Mouse (Mus musculus) small intestine, adult 2 months (tissue): Measurements from ENCODE around the gene Sh2d6. TPM values are rescaled to one million over a fixed set of nuclear protein-coding genes. Genes with fewer than 3 reads are reported as not detected.
A peak's percentile ranks its signal among the peaks of the same experiment; 100 is the strongest.
"Not testable (repeated sequence)": the region's sequence is repeated elsewhere in the genome, so short reads cannot be mapped to it uniquely, and the experiment has no call there.

ENCODE experiments used
- H3K27ac ChIP-seq: fragments of 200-500 bp; 2 replicates; pipeline ENCODE4 v1.5.1; 2012; ENCODE audit warnings: low read depth, low read length, control low read depth, inconsistent platforms; ENCODE audit not compliant: insufficient read depth
- H3K27me3 ChIP-seq: fragments of 200-500 bp; 2 replicates; pipeline ENCODE4 v1.6.1; 2012; ENCODE audit warnings: mild to moderate bottlenecking, moderate library complexity, low read length, inconsistent platforms; ENCODE audit not compliant: control insufficient read depth, insufficient read depth
- H3K36me3 ChIP-seq: fragments of 200-500 bp; 2 replicates; pipeline ENCODE4 v1.6.1; 2012; ENCODE audit warnings: mild to moderate bottlenecking, low read length, control low read depth, inconsistent platforms; ENCODE audit not compliant: control insufficient read depth, insufficient read depth
- H3K4me1 ChIP-seq: fragments of 200-500 bp; 2 replicates; pipeline ENCODE4 v1.6.1; 2012; ENCODE audit warnings: low read length, inconsistent platforms, mixed read lengths; ENCODE audit not compliant: control insufficient read depth, insufficient read depth, insufficient read length
- H3K4me3 ChIP-seq: fragments of 200-500 bp; 2 replicates; pipeline ENCODE4 v1.5.1; 2012; ENCODE audit warnings: low read depth, mild to moderate bottlenecking, control low read depth, inconsistent platforms, low read length, moderate library complexity
- CTCF ChIP-seq: fragments of 200-500 bp; IDR thresholded peaks from 2 replicates; pipeline ENCODE4 v1.5.1; 2012; ENCODE audit warnings: low read depth, mild to moderate bottlenecking, control low read depth, inconsistent platforms, low read length, moderate library complexity, mixed read lengths; ENCODE audit not compliant: insufficient replicate concordance, insufficient read length; ENCODE audit errors: extremely low read depth
- POLR2A ChIP-seq: fragments of 200-500 bp; IDR thresholded peaks from 2 replicates; pipeline ENCODE4 v1.6.1; 2012; ENCODE audit warnings: low read depth, mild to moderate bottlenecking, control low read depth, inconsistent platforms, low read length, moderate library complexity
- WGBS: fragments of 180-500 bp; shearing (Covaris S2); methylation state at CpG from one replicate; pipeline ENCODE4 v1.1.7; 2018; 5-methylcytosine and 5-hydroxymethylcytosine counted together
- polyA plus RNA-seq: library from polyadenylated mRNA; depleted of rRNA; stranded (reverse); fragments of >200 nt; gene quantifications from 2 replicates; pipeline ENCODE4 v1.2.3, GENCODE M21; 2012

Sh2d6 gene
- polyA plus RNA-seq, 1 experiment, result 22.2 TPM

DNA sequence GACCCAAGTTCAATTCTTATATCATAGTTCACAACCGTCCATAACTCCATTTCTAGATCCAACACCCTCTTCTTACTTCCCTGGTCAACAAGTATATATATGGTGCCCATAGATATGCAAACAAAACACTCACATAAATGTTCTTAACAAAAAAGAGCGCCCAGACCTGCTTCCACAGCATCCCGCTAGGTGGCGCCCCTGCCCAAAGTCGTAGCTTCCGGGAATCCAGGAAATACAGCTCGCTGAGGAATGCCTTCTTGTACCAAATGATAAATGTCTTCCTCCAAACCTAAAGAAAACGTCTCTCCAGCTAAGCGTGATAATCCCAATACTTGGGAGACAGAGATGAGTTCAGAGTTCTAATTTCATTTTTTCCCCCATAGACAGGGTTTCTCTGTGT, 13.7 kb upstream of the Sh2d6 start:
- no peaks in the 10 kb centered on the region for H3K36me3 ChIP-seq
- peak; percentile 95 for TF ChIP-seq CTCF
- no peak for TF ChIP-seq POLR2A
- 3% methylated on average over 9 of the region's 9 CpGs for WGBS
- H3K4me3 ChIP-seq, result no peak overlapping the region
- H3K27me3 ChIP-seq, result no peaks in the 10 kb centered on the region
- no peak overlapping the region for H3K27ac ChIP-seq
- H3K4me1 ChIP-seq, result peaks cover 9% of the 10 kb centered on the region

DNA sequence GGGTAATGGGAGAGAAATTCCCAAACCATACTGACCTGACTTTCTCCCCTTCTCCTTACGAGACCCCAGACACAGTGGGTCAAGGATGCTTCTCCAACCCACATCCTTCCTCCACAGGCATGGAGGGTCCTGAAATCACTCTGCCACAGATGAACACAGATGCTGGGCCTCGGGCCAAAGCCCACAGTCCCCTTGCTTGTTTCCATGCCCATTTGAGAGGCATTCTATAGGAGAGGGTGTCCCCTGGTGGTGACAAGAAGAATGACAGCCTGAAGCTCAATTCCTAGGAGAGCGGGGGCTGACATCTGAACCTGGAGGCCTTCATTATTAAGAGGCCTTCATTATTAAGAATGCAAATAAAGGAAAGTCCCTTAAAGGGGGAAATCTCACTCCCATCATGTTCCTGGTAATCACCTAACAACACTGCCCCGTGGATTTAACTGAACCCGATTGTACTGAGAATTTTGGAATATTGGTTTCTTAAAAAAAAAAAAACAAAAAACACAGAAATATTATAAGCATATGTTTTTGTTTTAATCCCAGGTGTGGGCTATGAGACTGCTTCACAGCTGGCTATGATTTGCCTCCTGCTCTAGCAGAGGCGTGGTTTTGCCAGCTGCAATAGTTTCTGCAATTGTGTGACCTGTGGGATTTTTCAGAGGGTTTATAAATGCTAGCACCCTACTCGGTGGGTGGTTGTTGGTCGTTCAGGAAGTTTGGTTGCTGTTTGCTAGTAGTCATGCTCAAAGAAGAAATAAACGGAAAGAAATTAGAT, 12.7 kb upstream of the Sh2d6 start:
- Histone ChIP-seq H3K36me3 (no peaks in the 10 kb centered on the region), H3K27ac (no peak overlapping the region), H3K4me1 (peaks cover 9% of the 10 kb centered on the region), H3K4me3 (no peak overlapping the region), H3K27me3 (no peaks in the 10 kb centered on the region)
- WGBS, result 44% methylated on average over 9 of the region's 9 CpGs
- TF ChIP-seq POLR2A (no peak), CTCF (peak; percentile 99; the same call in 1 of the 2 replicates)

DNA sequence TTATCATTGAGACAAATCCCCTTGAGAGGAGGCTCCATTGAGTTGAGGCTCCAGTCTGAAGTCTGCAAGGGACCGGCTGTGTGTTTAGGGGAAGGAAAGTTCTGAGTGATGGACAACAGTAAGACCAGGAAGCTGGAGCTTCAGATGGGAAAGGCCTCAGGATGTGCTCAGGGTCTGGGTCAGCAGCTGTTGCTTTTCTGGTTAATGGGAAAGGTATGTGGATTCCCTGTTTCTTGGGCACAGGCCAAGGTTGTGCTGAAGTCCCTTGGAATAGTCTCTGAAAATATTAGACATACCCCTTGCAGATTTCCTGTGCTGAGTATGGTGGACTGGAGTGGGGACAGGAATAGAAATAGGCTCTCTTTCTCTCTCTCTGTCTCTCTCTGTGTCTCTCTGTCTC, 12.0 kb upstream of the Sh2d6 start:
- peaks cover 12% of the 10 kb centered on the region for H3K4me1 ChIP-seq
- H3K36me3 ChIP-seq, H3K4me3 ChIP-seq, H3K27me3 ChIP-seq, H3K27ac ChIP-seq: not testable (repeated sequence)
- 45% methylated on average over 1 of the region's 1 CpGs for WGBS

DNA sequence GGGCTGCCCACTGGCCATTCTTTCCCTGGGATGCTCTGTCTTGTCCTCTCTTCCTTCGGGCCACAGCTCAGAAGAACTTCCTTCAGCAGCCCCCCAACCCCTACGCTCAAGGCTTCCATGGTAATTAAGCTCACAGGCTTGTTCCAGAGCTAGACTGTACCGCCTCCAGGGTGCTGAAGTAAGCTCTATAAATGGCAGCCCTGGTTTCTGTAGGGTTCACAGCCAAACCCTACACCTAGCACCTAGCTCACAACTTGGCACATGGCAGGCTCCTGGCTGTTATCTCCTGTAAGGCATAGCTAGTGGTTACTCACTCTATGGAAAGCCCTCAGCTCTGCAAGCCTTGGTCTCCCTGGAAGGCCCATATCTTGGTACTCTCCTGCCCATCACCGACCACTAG, 11.1 kb upstream of the Sh2d6 start:
- WGBS, result 89% methylated on average over 4 of the region's 4 CpGs

DNA sequence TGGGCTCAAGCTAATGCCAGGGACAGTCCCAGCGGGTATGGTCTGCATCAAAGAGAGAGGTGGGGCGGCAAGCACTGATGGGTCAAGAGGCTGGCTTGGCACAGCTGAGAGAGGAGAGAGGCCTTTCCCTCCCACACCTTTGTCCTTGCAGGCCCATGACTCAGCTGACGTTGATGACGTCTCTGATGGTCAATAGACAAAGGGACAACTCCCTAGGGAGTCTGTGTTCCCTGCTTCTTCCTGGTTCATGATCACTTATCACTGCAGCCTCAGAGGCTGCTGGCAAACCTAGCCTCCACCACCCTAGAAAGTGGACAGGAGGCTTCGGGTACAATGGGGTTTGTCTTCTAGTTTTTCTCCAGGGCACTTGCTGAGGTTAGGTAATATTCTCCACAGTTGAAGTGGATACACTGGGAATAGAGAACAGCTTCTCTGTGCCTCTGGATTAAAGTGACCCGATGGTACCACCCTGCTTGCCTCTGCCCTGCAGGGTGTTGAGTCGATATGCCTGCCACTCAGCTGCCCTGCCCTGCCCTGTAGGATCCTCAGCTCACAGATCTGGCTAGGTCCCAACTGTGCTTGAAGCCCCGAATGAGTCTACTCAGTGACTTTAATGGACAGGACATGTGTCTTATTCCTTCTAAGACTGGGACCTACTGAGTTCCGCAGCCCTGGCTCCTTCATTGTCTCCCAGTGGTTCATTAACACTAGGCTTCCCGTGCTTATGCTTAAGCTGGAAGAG, 7.1 kb upstream of the Sh2d6 start:
- H3K36me3 ChIP-seq, result no peaks in the 10 kb centered on the region
- no peak for TF ChIP-seq CTCF
- no peak for TF ChIP-seq POLR2A
- H3K4me3 ChIP-seq, result no peak overlapping the region
- WGBS, result 50% methylated on average over 10 of the region's 10 CpGs
- peak overlapping the region; percentile 73 for H3K27ac ChIP-seq
- peaks cover 14% of the 10 kb centered on the region; the same call in 1 of the 2 replicates for H3K4me1 ChIP-seq
- no peaks in the 10 kb centered on the region for H3K27me3 ChIP-seq

More for the DNA sequence above, 11.1 kb upstream of the Sh2d6 start:
- peaks cover 14% of the 10 kb centered on the region for H3K4me1 ChIP-seq
- H3K27me3 ChIP-seq, result no peaks in the 10 kb centered on the region
- no peak overlapping the region for H3K27ac ChIP-seq
- no peaks in the 10 kb centered on the region for H3K36me3 ChIP-seq
- TF ChIP-seq POLR2A (no peak), CTCF (no peak)
- H3K4me3 ChIP-seq, result no peak overlapping the region

DNA sequence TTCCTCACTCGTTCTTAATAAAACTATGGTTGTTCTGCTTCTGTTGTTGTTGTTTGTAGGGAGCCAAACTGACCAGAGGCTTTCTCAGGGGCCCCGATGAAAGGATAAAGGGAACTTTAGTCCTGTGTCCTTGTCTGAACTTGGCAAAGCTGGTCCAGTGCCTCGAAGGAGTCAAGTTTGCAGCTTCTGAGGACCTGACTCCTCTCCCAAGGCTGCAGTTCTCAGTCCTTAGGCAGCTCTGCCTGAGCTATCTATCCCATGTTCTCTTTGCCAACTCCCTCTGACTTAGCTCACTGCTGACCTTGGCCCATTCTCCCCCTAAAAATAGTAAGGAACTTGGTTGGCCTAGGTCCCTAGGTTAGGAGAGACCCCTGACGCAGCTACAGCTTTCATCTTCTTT, 5.6 kb upstream of the Sh2d6 start:
- H3K4me1 ChIP-seq, result peaks cover 19% of the 10 kb centered on the region; the same call in 1 of the 2 replicates
- no peak overlapping the region for H3K4me3 ChIP-seq
- 77% methylated on average over 4 of the region's 4 CpGs for WGBS
- TF ChIP-seq POLR2A (no peak), CTCF (no peak)
- H3K36me3 ChIP-seq, result no peaks in the 10 kb centered on the region
- no peaks in the 10 kb centered on the region for H3K27me3 ChIP-seq
- H3K27ac ChIP-seq, result no peak overlapping the region

DNA sequence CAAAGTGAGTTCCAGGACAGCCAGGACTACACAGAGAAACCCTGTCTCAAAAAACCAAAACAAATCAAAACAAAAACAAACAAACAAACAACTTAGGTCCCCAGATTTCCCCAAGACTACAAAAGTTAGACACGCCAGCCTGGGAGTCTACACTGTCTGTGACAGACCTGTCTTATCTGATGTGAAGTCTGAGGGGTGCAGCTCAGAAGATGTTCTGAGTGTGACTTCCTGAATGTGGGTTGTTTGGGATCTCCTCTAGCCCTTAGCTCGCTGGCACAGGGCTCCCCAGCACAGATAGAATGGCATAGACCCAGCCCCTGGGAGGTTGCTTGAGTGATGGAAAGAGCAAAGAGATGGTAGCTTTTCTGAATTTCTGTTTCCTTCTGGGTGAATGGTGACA, 2.7 kb upstream of the Sh2d6 start:
- H3K27me3 ChIP-seq, result no peaks in the 10 kb centered on the region
- no peak overlapping the region for H3K4me3 ChIP-seq
- TF ChIP-seq POLR2A, result no peak
- no peak for TF ChIP-seq CTCF
- H3K27ac ChIP-seq, result no peak overlapping the region
- no peaks in the 10 kb centered on the region for H3K36me3 ChIP-seq
- H3K4me1 ChIP-seq, result peaks cover 19% of the 10 kb centered on the region; the same call in 1 of the 2 replicates
- 90% methylated on average over 2 of the region's 2 CpGs for WGBS
